Mouse (Mus musculus) adrenal gland, adult 8-10 months (tissue): ENCODE measurements around the gene Echs1. TPM values are rescaled to one million over a fixed set of nuclear protein-coding genes. Genes with fewer than 3 reads are reported as not detected.

Source experiments
- DNase-seq: peaks from one replicate; pipeline ENCODE4 v3.0.0; 2022
- total RNA-seq, 4 experiments: library from RNA; stranded (reverse); gene quantifications; 2 replicates each; pipeline ENCODE4 v1.2.4; 2022

Gene Echs1
- total RNA-seq, 4 experiments from 2014 or later, result 229 to 495 (median 382) TPM

DNA sequence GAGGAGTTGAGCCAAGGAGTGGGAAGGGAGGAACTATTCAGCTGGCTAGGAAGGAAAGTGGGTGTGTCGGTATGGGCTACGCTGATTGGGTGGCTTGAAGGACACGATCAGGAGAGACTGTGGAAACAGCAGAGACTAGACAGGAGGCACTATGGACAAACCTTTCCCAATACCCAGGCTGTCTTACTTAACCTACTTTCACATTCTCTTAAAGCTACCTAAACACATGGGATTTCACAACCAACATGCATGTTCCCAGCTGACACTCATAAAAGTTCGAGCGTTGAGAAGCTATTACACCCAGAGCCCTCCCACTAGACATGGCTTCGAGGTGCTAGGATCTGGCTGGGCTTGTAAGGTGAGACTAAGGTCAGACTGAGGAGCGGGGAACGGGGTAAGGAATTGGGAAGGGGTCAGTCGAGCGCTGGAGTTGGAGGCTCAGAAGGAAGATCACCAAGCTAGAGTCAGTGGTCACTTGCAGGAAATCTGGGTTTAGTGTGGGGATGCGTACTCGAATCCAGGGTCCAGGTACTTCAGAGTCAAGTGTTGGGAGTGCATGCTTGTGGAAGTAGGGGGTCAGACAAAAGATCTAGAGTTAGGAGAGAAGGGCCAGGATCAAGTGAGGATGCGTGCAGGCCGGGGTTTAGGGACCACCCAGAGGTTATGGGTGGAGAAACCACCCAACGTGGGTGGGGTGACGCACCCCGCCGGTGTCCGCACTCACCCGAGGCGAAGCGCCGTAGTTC is 520 bp downstream of the Echs1 start, which contains the start of gene Paox:
Paox (plus strand) TSS at position 217 of the 746 bp plus-strand sequence.
- peak; percentile 78 for DNase-seq

DNA sequence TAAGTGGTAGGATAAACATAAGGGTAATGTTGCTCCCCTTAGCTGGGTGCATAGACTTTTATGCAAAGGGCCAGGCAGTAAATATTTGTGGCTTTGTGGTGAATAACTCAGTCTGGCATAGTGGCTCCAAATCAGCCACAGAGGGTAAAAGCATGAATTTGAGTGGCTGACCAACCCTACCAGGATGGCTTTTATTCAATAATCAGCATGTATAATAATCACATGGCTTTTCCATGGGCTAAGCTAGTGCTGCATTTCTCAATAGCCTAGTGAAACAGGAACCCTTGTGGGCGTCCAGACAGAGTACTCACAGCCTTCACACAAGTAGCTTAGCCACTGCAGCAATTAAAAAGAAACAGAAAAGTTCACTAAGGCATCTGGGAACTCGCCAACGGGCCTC is 4.3 kb downstream of the Echs1 start:
- DNase-seq, result no peak

DNA sequence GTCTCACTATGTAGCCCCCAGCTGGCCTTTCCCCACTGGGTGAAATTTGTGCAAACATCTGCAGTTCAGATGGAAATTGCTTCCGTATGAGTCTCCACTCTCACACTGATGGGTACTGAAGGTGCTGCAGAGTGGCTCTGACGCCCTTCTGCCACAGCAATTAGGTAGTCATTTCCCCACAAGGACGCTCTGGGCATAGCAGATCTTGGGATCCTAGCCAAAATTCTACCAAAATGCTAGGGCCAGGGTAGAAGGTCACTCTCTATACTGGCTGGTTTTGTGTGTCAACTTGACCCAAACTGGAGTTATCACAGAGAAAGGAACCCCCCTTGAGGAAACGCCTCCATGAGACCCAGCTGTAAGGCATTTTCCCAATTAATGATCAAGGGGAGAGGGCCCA is 12.3 kb downstream of the Echs1 start:
- peak; percentile 70 for DNase-seq

DNA sequence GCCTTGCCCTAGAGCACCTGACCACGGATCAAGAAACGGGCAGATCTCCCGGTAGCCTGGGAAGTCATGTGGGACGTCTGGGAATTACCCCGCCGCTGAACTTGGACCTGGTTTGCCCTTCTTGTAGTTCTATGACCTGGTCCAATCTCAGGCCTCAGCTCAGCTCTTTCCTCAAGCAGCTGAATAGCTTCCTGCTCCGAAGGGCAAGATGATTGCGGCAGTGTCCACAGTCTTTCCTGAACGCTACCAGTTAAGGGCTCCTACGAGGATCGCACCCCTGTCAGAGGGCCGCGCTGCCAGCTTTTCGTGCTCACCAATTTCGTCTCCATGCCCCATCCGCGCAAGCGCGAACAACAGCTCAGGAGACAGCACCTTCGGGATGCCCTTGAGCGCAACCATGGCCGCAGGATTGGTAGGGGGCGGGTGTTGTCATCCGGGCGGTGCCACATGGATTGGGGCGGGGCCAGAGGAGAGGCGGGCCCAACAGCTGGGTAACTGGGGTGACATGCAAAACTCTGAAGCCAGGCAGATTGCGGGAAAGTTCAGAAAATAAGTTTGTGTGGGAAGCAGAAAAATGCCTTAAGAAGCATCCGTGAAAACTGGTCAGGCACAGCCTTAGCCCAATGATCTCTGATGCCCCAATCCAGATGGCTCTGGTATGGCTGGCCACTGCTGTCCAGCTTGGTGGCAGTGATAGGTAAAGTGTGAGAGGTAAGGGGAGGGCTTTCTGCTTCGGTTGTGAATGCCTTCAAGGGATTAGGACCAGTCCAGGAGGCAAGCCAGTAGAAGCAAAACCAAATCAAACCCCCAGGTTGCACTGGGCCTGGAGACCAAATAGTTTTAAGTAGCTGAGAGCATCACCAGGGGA is 14.0 kb downstream of the Echs1 start, which contains the start of gene Fuom:
Fuom (minus strand) TSS at position 449 of the 868 bp plus-strand sequence.
- DNase-seq, result peak; percentile 94

DNA sequence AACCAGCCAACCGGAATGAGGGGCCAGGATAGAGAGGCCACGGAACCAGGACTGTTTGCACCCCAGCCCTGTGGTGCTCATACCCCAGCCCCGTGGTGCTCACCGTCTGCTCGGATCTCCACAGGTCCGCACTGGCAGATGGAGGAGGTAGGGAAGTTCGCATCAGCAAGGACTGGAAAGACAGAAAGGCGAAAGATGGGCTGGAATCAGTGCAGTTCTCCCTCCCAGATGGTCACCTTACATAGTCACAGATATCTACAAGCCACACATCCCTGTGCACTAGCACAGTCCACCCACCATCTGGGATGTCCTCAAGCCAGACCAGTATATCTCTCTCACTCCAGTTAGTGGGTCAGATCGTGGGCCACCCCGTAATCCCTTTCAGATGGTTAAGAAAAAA is 14.8 kb downstream of the Echs1 start:
- no peak for DNase-seq

DNA sequence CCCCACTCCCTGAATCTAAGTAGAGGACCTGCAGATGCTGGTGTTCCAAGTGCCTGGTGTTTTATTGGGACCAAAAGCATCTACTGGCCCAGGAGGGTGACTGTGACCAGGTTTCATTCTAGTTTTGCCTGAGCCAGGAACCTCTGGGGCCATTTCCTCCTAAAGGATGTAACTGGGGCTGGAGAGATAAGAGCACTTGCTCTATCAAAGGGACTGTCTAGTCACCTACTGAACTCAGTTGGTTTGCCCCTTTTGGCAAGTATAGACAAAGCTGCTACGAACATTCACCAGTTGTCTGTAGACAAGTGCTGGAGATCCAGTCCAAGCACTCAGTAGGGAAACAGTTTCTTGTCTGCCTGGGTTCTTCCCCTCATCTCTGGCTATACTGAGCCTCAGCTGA is 17.8 kb downstream of the Echs1 start:
- DNase-seq, result no peak

DNA sequence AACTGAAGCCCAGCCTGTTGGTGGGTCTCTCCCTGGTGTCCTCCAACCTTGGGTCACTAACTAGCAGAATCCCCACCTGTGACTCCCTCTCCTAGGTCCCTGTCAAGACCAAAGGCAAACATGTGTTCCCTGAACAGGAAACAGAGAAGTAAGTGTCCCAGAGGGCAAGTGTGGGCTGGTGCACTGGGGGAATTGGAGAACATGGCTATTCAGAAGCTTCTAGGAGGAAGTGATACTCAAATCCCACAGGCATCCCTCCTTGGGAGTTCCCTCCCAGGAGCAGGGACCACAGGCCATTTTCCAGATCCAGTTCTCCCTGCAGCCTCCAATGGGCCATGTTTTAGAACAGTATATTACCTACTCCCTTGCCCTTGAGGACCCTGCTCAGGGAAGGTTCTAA is 20.2 kb downstream of the Echs1 start:
- no peak for DNase-seq

DNA sequence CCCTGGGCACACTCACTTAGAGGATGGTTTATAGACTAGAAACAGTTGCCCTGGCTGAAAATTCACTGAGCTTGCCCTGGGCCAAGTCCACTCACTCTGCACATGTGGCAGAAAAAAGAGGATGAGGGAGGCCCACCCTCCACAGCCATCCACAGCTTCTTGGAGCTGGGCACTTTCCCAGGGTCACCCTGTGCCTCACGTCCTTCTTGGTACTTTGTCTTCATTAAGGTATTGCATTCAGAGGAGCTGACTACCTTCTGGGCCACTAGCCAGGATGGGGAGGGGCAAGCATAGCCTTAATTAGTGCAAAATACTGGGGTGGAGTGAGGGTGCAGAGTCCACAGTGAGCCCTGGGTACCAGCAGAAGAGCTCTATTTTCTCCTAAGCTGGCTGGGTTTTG is 20.7 kb downstream of the Echs1 start:
- no peak for DNase-seq

DNA sequence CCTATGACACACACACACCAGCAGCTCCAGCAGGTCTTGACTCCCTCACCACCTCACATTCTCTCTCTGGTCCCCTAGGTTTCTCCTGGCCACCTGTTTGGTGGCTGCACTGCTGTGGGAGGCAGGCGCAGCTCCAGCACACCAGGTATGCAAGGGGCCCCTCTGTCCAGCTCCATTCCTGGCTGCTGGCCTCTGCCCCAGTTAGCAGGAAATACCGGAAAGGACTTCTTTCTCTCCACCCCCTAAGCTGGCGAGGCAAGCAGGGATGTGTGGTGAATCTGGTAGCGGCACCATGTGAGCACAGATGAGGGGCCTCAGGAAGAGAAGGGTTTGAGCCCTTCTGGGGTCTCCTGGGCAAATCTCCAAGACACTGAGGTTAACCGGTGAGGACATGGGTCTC is 21.3 kb downstream of the Echs1 start:
- DNase-seq, result no peak

DNA sequence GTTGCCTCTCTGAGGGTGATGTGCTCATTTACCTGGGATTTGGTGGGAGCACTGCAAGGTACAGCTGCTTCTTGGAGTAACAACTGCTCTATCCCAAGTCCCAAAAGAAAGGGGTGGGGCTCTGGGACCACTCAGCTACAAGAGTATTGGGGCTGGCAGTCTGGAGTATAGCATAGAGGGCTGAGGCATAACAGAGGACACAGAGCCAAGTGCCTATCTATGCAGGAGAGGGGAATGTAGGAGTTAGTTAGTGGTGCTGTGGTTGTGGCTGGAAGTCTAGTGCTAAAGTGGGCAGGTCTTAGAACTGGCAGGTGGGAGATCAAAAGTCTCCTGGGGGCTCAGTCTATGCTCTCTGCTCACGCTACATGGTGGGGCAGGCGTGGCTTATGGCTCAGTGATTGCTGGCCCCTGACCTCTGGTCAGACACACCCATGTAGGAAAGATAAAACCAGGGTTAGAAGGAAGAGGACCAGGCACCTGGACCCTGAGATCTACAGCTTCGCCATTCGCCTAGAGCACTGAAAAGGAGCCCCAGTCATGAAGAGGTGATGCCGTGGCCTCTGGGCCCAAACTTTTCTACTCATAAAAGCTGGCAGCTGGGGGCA is 23.2 kb downstream of the Echs1 start, which contains the start of gene Prap1:
Prap1 (plus strand) TSS at position 472 of the 605 bp plus-strand sequence.
- no peak for DNase-seq

DNA sequence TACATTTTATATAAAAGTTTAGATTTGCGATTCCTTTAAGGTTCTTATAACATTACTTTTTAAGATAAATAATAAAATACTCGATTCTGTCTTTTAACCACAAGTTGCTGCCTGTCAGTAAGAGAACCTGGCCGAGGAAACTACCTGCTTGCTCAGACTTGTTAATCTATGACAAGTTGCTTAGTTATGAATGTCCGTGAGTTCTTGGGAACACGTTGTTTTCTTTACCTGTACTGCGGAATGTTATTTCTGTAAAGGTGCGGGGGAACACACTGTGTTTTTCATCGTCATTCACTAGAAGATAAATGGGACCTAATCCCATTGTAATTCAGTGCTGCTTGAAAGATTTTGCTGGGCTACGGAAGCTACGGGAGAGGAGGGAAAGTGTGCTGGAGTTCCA is 25.7 kb downstream of the Echs1 start:
- DNase-seq, result no peak

DNA sequence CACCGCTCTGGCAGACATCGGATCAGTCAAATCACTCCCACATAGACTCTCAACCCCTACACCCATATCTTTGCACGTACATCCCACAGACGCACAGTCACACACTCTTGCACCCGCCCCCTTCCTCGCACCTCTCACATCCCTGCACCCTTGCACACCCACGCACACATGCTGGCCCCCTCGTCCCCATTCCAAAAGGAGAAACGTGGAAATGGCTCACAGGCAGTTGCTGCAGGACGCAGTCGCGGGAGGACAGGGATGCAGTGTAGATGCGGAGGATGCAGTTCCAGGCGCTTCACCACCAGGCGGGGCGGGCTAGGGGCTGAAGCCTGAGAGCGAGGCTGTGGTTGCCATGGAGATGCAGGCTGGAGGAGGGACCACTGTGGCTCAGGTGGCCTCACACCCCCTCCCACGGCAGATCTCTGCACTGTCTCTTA is 34.0 kb downstream of the Echs1 start, which contains the start of gene Caly:
Caly (minus strand) TSS at position 307 of the 437 bp plus-strand sequence.
- no peak for DNase-seq

DNA sequence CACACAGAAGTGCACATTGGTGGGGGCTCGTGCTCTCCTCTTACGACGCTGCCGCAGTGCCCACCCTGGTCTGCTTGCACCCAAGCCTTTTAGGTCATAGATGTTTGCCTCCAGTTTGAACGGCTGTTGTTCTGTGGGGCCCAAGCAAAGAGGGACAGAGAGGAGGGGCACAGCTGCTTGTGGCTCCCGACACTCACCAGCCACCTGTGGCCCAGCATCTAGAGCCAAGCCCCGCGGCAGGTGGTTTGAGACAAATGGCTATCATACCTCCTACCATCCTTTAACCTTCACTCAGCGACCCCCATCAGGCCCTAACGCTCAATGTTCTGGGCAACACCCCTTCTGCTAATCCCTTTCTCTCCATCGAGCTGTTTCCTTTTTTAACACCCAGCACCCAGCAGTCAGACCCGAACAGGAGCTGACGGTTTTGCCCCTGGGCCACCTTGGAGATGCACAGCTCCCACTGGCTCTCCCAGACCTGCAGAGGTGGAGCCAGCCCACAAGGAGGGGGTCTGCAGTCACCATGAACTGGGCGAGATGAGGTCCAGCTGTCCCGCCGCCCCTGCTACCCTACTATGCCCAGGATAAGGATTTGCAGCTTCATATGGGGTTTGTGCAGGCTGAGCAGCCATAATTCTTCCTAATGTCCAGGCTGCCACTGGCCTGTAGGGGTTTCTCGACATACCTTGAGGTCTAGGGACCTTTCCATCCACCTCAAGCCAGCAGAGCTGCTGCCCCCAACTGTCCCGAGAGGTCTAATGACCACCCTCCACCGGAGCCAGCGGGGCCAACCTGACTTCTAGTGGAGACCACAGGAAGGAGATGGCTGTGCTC is 34.7 kb downstream of the Echs1 start:
- no peak for DNase-seq

DNA sequence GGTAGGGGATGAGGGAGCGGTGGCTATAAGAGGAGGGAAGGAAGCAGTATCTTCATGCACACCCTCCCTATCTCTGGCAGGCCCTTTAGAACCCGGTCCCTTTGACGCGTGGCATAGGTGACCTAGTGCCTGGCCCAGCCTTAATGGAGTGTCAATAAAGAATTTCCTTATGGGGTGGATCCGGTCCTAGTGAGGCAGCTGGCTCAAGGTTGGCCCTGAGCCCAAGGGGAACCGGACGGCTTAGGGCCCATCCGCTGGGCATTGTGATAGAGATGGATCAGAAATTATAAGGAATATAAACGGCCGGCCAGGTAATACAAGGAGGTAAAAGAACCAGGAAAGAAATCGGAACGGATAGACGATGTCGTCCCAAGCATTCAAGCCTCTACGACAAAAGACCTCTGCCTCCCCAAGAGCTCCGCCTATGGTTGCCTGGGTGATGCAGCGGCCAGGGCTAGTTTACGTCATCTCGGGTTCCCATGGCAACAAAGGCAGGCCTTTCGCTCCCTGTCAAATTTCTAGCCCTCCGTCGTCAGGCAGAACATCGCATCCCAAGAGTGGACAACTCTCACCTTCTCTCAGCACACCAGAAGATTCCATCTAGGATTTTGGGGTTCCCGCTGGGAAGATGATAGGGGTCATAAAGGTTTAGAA is 35.6 kb downstream of the Echs1 start:
- DNase-seq, result peak; percentile 85

DNA sequence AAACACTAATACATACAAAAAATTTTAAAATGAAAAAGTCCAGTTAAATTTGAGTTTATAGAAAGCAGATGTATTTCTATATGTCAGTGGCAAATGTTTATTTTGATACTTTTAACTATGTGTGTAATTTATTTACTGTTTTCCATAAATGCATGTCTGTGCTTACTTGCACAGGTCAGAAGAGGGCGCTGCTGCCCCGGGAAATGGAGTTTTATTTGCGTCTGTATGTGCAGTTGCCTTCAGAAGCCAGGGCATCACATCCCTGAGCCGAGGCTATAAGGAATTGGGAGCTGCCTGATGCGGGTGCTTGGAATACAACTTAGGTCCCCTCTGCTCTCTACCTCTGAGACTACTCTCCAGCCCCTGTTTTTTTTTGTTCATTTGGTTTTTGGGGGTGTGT is 37.6 kb downstream of the Echs1 start:
- peak; percentile 50 for DNase-seq

DNA sequence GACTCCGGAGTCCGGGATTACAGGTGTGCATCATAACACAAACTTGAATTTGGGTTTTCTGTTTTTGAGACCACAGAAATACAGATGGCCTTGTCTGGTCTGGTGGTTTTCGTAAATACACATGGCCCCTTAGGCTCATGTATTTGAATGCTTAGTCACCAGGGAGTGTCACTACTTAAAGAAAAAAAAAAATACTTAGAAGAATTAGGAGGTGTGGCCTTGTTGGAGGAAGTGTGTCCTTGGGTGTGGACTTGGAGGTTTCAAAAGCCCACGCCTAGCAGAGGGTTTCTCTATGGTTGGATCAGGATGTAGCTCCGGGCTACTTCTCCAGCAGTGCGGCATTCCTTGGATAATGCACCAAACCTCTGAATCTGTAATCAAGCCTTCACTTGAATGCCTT is 38.6 kb downstream of the Echs1 start:
- no peak for DNase-seq

DNA sequence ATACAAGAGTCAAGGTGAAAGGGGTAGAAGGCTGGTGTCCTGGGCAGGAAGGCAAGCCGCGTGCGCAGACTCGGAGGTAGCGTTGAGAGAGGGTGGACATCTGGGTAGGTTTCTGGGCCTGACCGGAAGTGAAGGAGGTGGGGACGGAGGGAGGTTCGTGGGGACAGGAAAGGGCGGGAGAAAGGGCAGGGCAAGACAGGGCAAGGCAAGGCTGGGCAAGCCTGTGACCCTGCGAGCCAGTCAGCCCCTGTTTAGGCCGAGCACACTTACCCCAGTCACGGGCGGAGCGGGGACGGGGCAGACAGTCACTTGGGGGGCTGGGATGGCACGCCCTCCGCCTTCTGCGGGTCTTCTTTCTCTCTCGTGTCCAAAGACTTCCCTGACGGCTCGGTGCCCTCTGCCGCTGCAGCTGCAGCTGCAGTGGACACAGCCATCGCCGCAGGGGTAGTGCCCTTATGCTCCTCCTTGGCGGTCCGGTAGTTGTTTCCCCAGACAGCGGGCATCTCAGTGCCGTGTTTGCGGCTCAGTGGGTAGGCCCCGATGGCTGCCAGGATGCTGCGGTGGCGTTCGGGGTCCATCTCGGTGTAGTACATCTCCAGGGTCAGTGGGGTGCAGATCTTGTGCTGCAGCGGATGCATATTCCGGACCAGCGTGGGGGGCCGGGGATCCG is 46.1 kb downstream of the Echs1 start:
- DNase-seq, result no peak

DNA sequence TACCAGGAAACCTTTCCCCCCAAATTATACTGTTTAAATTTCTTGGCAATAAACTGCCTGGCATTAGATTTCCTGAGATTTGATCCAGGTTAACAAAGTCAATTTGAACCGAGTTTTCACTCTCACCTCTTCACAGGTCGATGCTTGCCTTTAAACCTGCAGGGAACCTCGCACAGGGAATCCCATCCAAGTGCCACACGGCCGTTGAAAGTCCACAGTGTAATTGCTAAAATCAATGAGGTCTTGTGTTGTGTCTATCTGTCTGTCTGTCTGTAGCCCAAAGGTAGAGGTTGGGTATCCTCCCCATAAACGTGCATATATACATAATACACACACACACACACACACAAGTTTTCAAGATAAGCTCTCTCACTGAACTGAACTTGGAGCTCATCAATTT is 48.9 kb downstream of the Echs1 start:
- DNase-seq, result no peak

DNA sequence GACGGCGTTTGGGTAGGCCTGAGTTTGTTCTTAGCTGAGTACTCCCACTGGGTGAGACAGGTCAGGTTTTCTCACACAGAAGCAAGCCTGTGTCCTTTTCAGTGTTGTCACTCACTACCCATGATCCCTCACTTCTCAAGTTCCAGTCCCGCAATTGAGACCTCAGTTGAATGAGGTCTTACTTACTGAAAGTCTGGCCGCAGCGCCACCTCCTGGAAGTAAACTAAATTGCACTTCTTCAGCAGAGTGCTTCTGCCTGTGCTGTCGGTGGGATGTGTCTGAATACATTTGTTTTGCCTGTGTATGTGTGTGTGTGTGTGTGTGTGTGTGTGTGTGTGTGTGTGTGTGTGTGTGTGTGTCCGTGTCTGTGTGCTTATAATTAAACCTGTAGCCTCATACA is 53.2 kb downstream of the Echs1 start:
- peak; percentile 27 for DNase-seq

DNA sequence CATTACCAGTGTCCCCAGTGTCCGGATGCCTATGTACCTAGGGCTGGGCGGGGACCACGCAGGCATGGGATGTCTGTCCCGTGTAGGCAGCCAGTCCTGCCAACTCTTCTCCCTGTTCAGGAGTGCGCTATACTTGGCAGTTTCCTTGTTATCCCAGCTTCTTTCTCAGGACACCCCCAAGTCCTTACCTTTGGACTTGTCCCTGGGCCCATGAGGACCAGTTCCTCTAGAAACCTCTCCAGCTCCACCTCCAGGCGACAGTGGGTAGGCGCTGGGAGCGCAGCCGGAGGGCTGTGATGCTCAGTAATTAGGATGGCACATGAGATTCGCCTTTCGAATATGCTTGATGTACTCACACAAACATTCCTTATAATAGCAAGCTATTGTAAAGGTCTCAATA is 54.0 kb downstream of the Echs1 start:
- no peak for DNase-seq

DNA sequence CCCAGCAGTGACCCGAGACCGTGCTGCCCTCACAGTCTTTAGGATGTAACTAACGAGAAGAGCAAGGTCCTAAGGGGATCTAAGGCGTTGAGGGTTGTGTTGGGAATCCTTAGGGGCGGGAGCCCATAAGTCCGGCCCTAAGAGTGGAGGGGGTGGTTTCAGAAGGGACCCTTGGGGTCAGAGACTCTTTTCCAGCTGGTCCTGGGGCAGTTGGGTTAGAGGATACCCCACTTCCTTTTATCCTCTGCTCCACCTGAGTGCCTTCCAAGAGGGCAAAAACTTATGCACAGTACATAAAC is 54.5 kb downstream of the Echs1 start:
- DNase-seq, result no peak
